Comparison of ENCODE assay signal across 14 mouse cellular contexts in the genomic region with DNA sequence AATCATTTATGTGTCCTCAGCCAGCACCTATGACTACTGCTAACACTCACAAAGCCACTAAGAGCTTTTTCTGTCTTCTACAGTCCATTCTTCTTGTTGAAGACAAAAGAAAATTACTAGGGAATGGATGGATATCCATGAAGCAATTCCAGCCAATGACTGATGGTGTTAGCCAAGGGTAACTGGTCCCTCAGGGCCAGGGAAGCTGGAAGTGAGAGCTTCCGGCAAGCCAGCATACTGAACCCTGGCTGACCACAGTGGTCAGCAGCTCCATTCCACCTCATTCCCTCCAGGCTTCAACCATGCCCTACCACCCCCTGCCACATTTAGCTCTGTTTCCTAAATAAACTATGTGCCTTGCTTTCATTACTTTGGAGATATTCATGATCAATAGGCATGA.
DNase-seq lines count a peak whose midpoint lies in the region.
"Had no signal": no experiment of that assay in that cellular context is flagged by ENCODE, and none has a peak within 500 bp of the region (broad histone marks: within the 10 kb centered on the region; RNA-seq: fewer than 3 reads in every experiment).

No protein-coding gene starts in this region.

- intact Hi-C loops in gastrocnemius, postnatal 14 days (cut with DNase I; ENCODE audit: low total_unique reads), result no loop called here
- intact Hi-C loops in heart, postnatal 10 days (cut with DNase I), result no loop called here
- intact Hi-C loops in heart, postnatal 14 days (cut with DNase I), result no loop called here

- peak; percentile 11 for DNase-seq in adrenal gland, postnatal 14 days
- DNase-seq in adrenal gland, adult 2 months, result no peak
- peak; percentile 32 for DNase-seq in gastrocnemius, postnatal 14 days
- DNase-seq in gastrocnemius, postnatal 10 days, result no peak
- peak; percentile 9 to 15 for DNase-seq in heart, postnatal 10 days
- no peak for DNase-seq in heart, postnatal 14 days
- no peak for DNase-seq in cerebellum, postnatal 4 days (ENCODE audit: low spot score in 2 of 2)
- DNase-seq: cerebellum, adult 11 months; cerebellum, adult 2 months; cerebellum, adult 9-11 months; cerebellum, postnatal 25 days; embryo, embryonic 11 days; gastrocnemius, postnatal 25 days; kidney, adult 2 months had no signal

Comparison
In these comparisons a context has a peak if more than half of its experiments do, and no peak if none do; other contexts are left out.
1. DNase-seq: peak in adrenal gland, postnatal 14 days (single experiment), gastrocnemius, postnatal 14 days (single experiment) and heart, postnatal 10 days (2 of 2); none in adrenal gland, adult 2 months (single experiment), gastrocnemius, postnatal 10 days (single experiment), heart, postnatal 14 days (0 of 2) and cerebellum, postnatal 4 days (0 of 2).